Mouse (Mus musculus) ES-Bruce4 (cell line): Measurements from ENCODE around the gene Opa3. TPM values are rescaled to one million over a fixed set of nuclear protein-coding genes. Genes with fewer than 3 reads are reported as not detected.

ENCODE experiments used
- H3K27ac ChIP-seq: 2 replicates; pipeline ENCODE4 v1.5.1; 2012; ENCODE audit warnings: low read length, inconsistent platforms; ENCODE audit not compliant: insufficient read depth
- H3K27me3 ChIP-seq: 2 replicates; pipeline ENCODE4 v1.6.1; 2012; ENCODE audit warnings: mild to moderate bottlenecking, low read length, inconsistent platforms; ENCODE audit not compliant: control insufficient read depth, poor library complexity, insufficient read depth, severe bottlenecking
- H3K36me3 ChIP-seq: 2 replicates; pipeline ENCODE4 v1.6.1; 2012; ENCODE audit warnings: inconsistent platforms, mild to moderate bottlenecking, low read length, moderate library complexity; ENCODE audit not compliant: control insufficient read depth, poor library complexity, insufficient read depth, severe bottlenecking
- H3K4me1 ChIP-seq: one replicate; pipeline ENCODE4 v1.8.1; 2011; ENCODE audit warnings: low read length; ENCODE audit not compliant: control insufficient read depth, insufficient read depth
- H3K4me3 ChIP-seq: 2 replicates; pipeline ENCODE4 v1.5.1; 2011; ENCODE audit warnings: low read depth, mild to moderate bottlenecking, low read length
- H3K9ac ChIP-seq: 2 replicates; pipeline ENCODE4 v1.6.1; 2012; ENCODE audit warnings: low read depth, mild to moderate bottlenecking, inconsistent platforms; ENCODE audit not compliant: poor library complexity, severe bottlenecking
- H3K9me3 ChIP-seq: replicated peaks from 2 replicates; pipeline ENCODE4 v1.6.1; 2012; ENCODE audit warnings: mild to moderate bottlenecking, low read length, inconsistent platforms; ENCODE audit not compliant: control insufficient read depth, poor library complexity, insufficient read depth, severe bottlenecking
- CTCF ChIP-seq: IDR thresholded peaks from one replicate; pipeline ENCODE4 v1.8.1; 2011; ENCODE audit warnings: low read depth, low read length
- EP300 ChIP-seq: IDR thresholded peaks from 2 replicates; pipeline ENCODE4 v1.6.1; 2011; ENCODE audit warnings: low read depth, low read length; ENCODE audit not compliant: insufficient read depth
- POLR2A ChIP-seq: IDR thresholded peaks from one replicate; pipeline ENCODE4 v1.8.1; 2011; ENCODE audit warnings: low read length; ENCODE audit not compliant: insufficient read depth
- polyA plus RNA-seq: library from polyadenylated mRNA; stranded (reverse); fragments of >200 nt; gene quantifications from 2 replicates; pipeline ENCODE4 v1.2.4, GENCODE M21; 2011; ENCODE audit warnings: low read depth; ENCODE audit not compliant: missing spikeins, insufficient read depth, insufficient read length

Gene Opa3
- polyA plus RNA-seq, 1 experiment: 22.3 TPM

DNA sequence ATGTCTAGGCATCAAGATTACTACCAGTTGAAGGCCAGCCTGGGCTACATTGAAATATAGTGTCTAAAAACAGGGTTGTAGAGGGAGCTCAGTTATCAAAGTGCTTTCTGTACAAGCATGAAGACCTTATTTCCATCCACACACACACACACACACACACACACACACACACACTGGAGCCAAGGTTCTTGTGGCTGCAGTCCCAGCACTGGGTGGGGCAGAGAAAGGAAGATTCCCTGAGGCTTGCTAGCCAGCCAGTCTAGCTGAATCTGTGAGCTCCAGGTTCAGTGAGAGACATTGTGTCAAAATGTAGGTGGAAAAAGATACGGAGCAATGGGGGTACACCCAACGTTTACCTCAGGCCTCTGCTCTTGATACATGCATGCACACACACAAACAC lies 43.9 kb upstream of the Opa3 start:
- Histone ChIP-seq H3K4me3 (no peak overlapping the region), H3K27ac (no peak overlapping the region), H3K27me3 (no peaks in the 10 kb centered on the region), H3K36me3 (no peaks in the 10 kb centered on the region), H3K4me1 (no peaks in the 10 kb centered on the region), H3K9me3 (no peaks in the 10 kb centered on the region), H3K9ac (no peak overlapping the region)
- TF ChIP-seq EP300 (no peak), POLR2A (no peak), CTCF (no peak)

DNA sequence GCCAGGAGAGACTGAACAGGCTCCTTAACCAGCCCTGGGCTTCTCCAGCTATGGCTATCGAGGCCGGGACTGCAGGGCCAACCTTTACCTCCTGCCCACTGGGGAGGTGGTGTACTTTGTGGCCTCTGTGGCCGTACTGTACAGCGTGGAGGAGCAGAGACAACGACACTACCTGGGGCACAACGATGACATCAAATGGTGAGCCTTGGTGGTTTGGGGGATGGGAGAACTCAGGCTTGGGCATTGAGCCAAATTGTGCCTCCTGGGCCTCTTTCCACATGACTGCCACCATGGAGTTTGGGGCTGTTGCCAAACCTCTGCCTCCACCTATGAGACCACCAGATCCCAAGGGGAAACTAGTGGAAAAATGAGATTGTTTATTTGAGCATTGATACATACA lies 43.4 kb upstream of the Opa3 start:
- Histone ChIP-seq H3K9ac (no peak overlapping the region), H3K27me3 (no peaks in the 10 kb centered on the region), H3K36me3 (no peaks in the 10 kb centered on the region), H3K9me3 (no peaks in the 10 kb centered on the region), H3K4me3 (no peak overlapping the region), H3K4me1 (no peaks in the 10 kb centered on the region), H3K27ac (no peak overlapping the region)
- TF ChIP-seq CTCF (no peak), POLR2A (no peak), EP300 (no peak)

DNA sequence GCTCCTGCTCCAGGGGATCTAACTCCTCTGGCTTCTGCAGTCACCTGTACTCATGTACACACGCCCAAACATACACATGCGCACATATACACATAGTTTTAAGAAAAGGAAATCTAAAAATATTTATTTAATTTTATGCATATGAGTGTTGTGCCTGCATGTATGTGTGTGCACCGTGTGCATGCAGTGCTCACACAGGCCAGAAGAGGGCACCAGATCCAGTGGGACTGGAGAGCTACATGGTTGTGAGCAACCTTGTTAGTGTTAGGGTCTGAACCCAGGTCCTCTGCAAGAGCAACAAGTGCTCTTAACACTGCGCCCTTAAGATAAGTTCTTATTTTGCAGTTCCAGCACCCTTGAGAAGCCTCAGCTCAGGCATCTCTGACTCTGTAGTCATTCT lies 33.5 kb upstream of the Opa3 start:
- no peaks in the 10 kb centered on the region for H3K4me1 ChIP-seq
- no peak for TF ChIP-seq EP300
- TF ChIP-seq CTCF: peak; percentile 58
- TF ChIP-seq POLR2A: no peak
- 0 out of 2 replicates have a peak, but pooled peaks cover 2% of the 10 kb centered on the region for H3K36me3 ChIP-seq
- no peak overlapping the region for H3K9ac ChIP-seq
- no peaks in the 10 kb centered on the region for H3K27me3 ChIP-seq
- H3K4me3 ChIP-seq: no peak overlapping the region
- H3K27ac ChIP-seq: no peak overlapping the region
- 0 out of 2 replicates have a peak, but pooled peaks cover 3% of the 10 kb centered on the region for H3K9me3 ChIP-seq

DNA sequence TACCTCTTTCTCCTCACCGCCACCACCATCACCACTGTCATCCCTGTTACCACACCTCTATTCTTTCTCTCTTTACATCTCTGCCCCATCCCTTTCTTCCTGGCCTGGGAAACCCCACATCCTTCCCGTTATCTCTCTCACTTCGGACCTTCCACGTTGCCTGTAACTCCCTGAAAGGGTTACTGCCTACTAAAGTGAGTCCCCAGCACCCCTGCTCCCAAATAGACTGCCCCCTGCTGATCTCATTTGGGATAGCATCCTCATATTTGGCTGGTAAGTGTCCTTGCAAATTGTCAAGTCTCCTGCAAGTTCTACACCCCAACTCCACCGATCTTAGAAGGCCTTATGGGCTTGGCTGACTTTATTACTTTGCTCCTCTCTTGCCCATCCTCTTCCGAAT lies 31.5 kb upstream of the Opa3 start:
- peaks cover 3% of the 10 kb centered on the region for H3K4me1 ChIP-seq
- TF ChIP-seq POLR2A (no peak), EP300 (no peak), CTCF (peak; percentile 42)

DNA sequence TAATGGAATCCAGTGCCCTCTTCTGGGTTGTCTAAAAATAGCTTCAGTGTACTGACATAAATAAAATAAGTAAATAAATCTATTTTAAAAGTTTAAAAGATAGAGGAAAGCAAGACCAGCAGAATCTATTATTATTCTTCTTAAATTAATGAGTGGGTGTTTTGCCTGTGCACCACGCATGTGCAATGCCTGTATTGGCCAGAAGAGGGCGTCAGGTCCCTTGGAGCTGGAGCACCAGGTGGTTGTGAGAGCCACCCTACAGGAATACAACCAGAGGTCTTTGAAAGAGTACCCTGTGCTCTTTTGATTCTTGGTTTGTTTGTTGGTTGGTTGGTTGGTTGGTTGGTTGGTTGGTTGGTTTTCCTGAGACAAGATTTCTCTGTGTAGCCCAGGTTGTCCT lies 30.1 kb upstream of the Opa3 start:
- Histone ChIP-seq H3K9me3 (0 out of 2 replicates have a peak, but pooled peaks cover 3% of the 10 kb centered on the region), H3K4me3 (no peak overlapping the region), H3K36me3 (0 out of 2 replicates have a peak, but pooled peaks cover 2% of the 10 kb centered on the region), H3K4me1 (peaks cover 5% of the 10 kb centered on the region), H3K27ac (no peak overlapping the region), H3K27me3 (no peaks in the 10 kb centered on the region), H3K9ac (no peak overlapping the region)
- TF ChIP-seq EP300: no peak
- peak; percentile 82 for TF ChIP-seq CTCF

More for the DNA sequence above, 31.5 kb upstream of the Opa3 start:
- Histone ChIP-seq H3K9ac (no peak overlapping the region), H3K27me3 (no peaks in the 10 kb centered on the region), H3K36me3 (0 out of 2 replicates have a peak, but pooled peaks cover 2% of the 10 kb centered on the region), H3K27ac (no peak overlapping the region), H3K4me3 (no peak overlapping the region), H3K9me3 (0 out of 2 replicates have a peak, but pooled peaks cover 3% of the 10 kb centered on the region)

DNA sequence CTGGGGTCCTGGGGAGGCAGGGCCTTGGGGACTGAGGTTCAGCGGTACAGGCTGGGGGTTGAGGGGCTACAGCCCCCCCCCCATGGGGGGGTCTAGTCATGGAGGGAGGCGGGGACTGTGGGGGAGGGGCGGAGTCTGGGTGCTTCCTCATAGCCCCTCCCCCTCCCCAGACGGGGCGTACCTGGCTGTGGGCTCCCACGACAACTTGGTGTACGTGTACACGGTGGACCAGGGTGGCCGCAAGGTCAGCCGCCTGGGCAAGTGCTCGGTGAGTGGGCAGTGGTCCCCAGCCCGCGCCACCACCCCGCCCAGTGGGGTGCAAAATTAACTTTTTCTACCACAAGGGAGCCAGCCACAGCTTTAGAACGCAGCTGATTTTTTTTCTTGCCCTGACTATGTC lies 26.5 kb upstream of the Opa3 start:
- Histone ChIP-seq H3K4me3 (peak overlapping the region; percentile 22), H3K4me1 (peaks cover 5% of the 10 kb centered on the region), H3K9me3 (no peaks in the 10 kb centered on the region), H3K27ac (peak overlapping the region; percentile 32), H3K27me3 (no peaks in the 10 kb centered on the region), H3K36me3 (no peaks in the 10 kb centered on the region), H3K9ac (peak overlapping the region; percentile 15; the same call in 1 of the 2 replicates)
- TF ChIP-seq POLR2A (no peak), EP300 (no peak), CTCF (no peak)
